Mouse (Mus musculus): ENCODE results near the gene Ackr1.
A peak's percentile ranks its signal among the peaks of the same experiment; 100 is the strongest.

DNA sequence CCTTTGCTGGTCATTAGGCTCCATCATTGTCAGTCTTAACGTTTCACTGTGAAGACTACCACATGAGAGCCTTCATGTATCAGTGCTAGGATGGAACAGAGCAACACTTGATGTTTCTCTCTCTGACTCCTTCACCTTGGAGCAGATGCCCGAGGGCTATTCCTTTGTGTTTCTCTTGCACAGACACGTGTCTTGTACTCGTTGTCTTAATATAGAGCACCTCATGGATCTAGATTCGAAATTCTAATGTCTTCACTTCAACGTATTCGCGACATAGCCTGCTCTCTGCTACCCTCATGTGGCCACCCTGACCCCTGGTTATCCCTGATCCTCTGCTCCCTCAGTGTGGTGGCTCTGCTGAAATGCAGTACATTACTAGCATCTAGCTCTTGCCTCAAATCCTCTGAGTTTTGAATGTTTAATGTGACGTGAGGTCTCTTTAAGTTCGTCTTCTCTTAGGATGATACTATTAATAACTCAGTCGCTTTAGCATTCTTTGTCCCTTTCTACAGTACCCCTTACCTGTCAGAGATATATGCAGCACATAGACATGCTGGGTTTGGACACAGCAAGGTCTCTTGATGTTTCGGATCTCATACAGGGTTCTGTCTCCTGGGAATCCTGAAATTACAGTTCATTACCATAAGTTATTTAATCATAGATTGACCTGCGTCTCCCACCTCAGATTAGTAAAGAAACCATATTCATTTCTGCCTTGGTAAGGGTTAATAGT, 44.0 kb upstream of the Ackr1 start:
- peak; percentile 80 for TF ChIP-seq SMC3 (IDR thresholded peaks at IDR 0.05; ENCODE audit: low read depth, low read length)
- TF ChIP-seq USF1 (IDR thresholded peaks at IDR 0.05; ENCODE audit: low read depth, low read length) = no peak
- TF ChIP-seq CTCF (IDR thresholded peaks at IDR 0.05 in 2 of 3, conservative IDR thresholded peaks at IDR 0.05 in 1 of 3; ENCODE audit: control insufficient read depth in 1 of 3, insufficient read depth in 1 of 3, low read depth in 2 of 3, low read length in 3 of 3, poor library complexity in 1 of 3, severe bottlenecking in 1 of 3) = peak in 2 of 3 experiments; percentile 57 to 78; a peak in 4 of 6 replicates
- TF ChIP-seq CHD2 (IDR thresholded peaks at IDR 0.05; ENCODE audit: low read length) = no peak
- no peak for TF ChIP-seq UBTF (IDR thresholded peaks at IDR 0.05; ENCODE audit: borderline replicate concordance, insufficient read depth, low read depth, low read length)
- TF ChIP-seq ZNF384 (IDR thresholded peaks at IDR 0.05; ENCODE audit: low read depth, low read length) = no peak
- TF ChIP-seq MYC (IDR thresholded peaks at IDR 0.05; ENCODE audit: low read depth, low read length) = no peak
- no peak for TF ChIP-seq NRF1 (IDR thresholded peaks at IDR 0.05; ENCODE audit: insufficient read depth, low read depth, low read length, poor library complexity, severe bottlenecking)
- TF ChIP-seq ELF1 (IDR thresholded peaks at IDR 0.05; ENCODE audit: low read depth, low read length) = no peak
- TF ChIP-seq POLR2A (IDR thresholded peaks at IDR 0.05; ENCODE audit: control insufficient read depth in 1 of 2, insufficient read depth in 1 of 2, low read depth in 1 of 2, low read length in 2 of 2, poor library complexity in 1 of 2) = no peak
- no peak for TF ChIP-seq E2F4 (IDR thresholded peaks at IDR 0.05; ENCODE audit: borderline replicate concordance, low read depth, low read length)
- no peak for TF ChIP-seq NELFE (IDR thresholded peaks at IDR 0.05; ENCODE audit: low read depth, low read length)
- no peak for TF ChIP-seq POLR2AphosphoS2 (IDR thresholded peaks at IDR 0.05; ENCODE audit: low read length)
